Mouse (Mus musculus) myocyte (in vitro differentiated cells): ENCODE data around the gene Sptlc3.

Experiments
- CEBPB ChIP-seq: IDR thresholded peaks from 2 replicates; pipeline ENCODE4 v1.6.1; 2011; ENCODE audit warnings: mild to moderate bottlenecking, moderate library complexity; ENCODE audit not compliant: poor library complexity, insufficient read depth, severe bottlenecking
- E2F4 ChIP-seq: IDR thresholded peaks from one replicate; pipeline ENCODE4 v1.6.1; 2011; ENCODE audit warnings: mild to moderate bottlenecking, control low read depth, moderate library complexity; ENCODE audit not compliant: insufficient read depth
- MAX ChIP-seq: IDR thresholded peaks from one replicate; pipeline ENCODE4 v1.6.1; 2011; ENCODE audit warnings: low read depth, mild to moderate bottlenecking, control low read depth
- MYOD1 ChIP-seq, 3 experiments: IDR thresholded peaks; one replicate each; pipeline ENCODE4 v1.6.1; 2011; ENCODE audit warnings: control low read depth in 2 of 3, low read depth in 2 of 3, mild to moderate bottlenecking in 2 of 3, moderate library complexity in 1 of 3; ENCODE audit not compliant: insufficient read length in 2 of 3, control insufficient read depth in 1 of 3
- MYOG ChIP-seq, 3 experiments: IDR thresholded peaks; one replicate each; pipeline ENCODE4 v1.6.1; 2011; ENCODE audit warnings: control low read depth in 2 of 3, low read depth in 2 of 3, mild to moderate bottlenecking in 2 of 3; ENCODE audit not compliant: insufficient read length in 2 of 3, control insufficient read depth in 1 of 3, insufficient read depth in 1 of 3
- POLR2A ChIP-seq: IDR thresholded peaks from one replicate; pipeline ENCODE4 v1.6.1; 2011; ENCODE audit warnings: low read depth, mild to moderate bottlenecking, control low read depth, moderate library complexity; ENCODE audit not compliant: insufficient read length
- POLR2AphosphoS2 ChIP-seq: IDR thresholded peaks from one replicate; pipeline ENCODE4 v1.6.1; 2011; ENCODE audit warnings: low read depth, control low read depth; ENCODE audit not compliant: insufficient read length
- TCF12 ChIP-seq: IDR thresholded peaks from one replicate; pipeline ENCODE4 v1.6.1; 2011; ENCODE audit warnings: mild to moderate bottlenecking, control low read depth; ENCODE audit not compliant: poor library complexity, insufficient read depth, severe bottlenecking
- TCF3 ChIP-seq: IDR thresholded peaks from one replicate; pipeline ENCODE4 v1.6.1; 2011; ENCODE audit warnings: low read depth, control low read depth; ENCODE audit not compliant: insufficient read length
- USF1 ChIP-seq: IDR thresholded peaks from one replicate; pipeline ENCODE4 v1.6.1; 2011; ENCODE audit warnings: low read depth, mild to moderate bottlenecking, control low read depth, moderate library complexity

GRCm38 (mm10) chr2:139467726-139468125 lies 26.0 kb upstream of the Sptlc3 start:
- TF ChIP-seq POLR2A = no peak
- no peak for TF ChIP-seq TCF12
- no peak for TF ChIP-seq POLR2AphosphoS2
- TF ChIP-seq MAX = no peak
- no peak for TF ChIP-seq E2F4
- no peak for TF ChIP-seq USF1
- TF ChIP-seq TCF3 = no peak
- TF ChIP-seq CEBPB = no peak
- TF ChIP-seq MYOD1 (IDR thresholded peaks at IDR 0.05; ENCODE audit: control insufficient read depth in 1 of 3, insufficient read length in 2 of 3, low read depth in 2 of 3) = no peak
- TF ChIP-seq MYOG (IDR thresholded peaks at IDR 0.05; ENCODE audit: control insufficient read depth in 1 of 3, insufficient read depth in 1 of 3, insufficient read length in 2 of 3, low read depth in 2 of 3) = no peak
